8 mouse cellular contexts compared by ENCODE assay signal in the genomic region with DNA sequence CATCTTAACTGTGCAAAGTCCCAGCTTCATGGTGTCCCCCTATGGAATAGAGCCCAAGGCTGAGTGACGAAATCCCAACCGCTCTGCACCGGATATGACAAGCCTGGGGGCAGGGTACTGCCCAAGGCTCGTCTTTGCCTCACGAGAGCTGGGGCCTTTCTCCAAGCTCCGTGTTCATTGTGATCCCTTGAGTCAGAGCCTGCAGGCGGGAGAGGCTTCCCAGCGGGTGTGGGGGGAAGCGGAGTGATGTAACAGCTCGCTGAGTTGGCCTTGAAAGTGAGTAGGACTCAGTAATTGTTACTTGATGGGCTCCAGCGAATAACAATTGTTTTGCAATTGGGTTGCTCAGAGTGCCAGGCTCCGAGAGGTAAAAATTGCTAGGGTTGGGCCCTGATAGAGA. TPM values are rescaled to one million over a fixed set of nuclear protein-coding genes. Genes with fewer than 3 reads are reported as not detected.
DNase-seq lines count a peak whose midpoint lies in the region; TF ChIP-seq lines count a peak whose summit lies in the region.
"Had no signal": no experiment of that assay in that cellular context is flagged by ENCODE, and none has a peak within 500 bp of the region (broad histone marks: within the 10 kb centered on the region; RNA-seq: fewer than 3 reads in every experiment).

No protein-coding gene starts in this region.

- no peak overlapping the region for H3K4me3 ChIP-seq in testis, adult 2 months (ENCODE audit: control insufficient read depth, low read depth, low read length)
- H3K4me3 ChIP-seq in kidney, adult 2 months (ENCODE audit: insufficient read depth, low read depth, low read length), result no peak overlapping the region

- no peaks in the 10 kb centered on the region for H3K27me3 ChIP-seq in testis, adult 2 months (ENCODE audit: control insufficient read depth, insufficient read depth, low read length)
- H3K27me3 ChIP-seq in kidney, adult 2 months (replicated peaks; ENCODE audit: control insufficient read depth, insufficient read depth, low read length), result no peaks in the 10 kb centered on the region

- DNase-seq in retina, postnatal 1 day, result peak; percentile 40
- no peak for DNase-seq in retina, embryonic 14.5 days (ENCODE audit: low spot score)
- DNase-seq in adrenal gland, postnatal 10 days, result peak; percentile 88
- DNase-seq in induced T-regulatory cell, adult 2 months (ENCODE audit: low read depth), result peak; percentile 16
- no peak for DNase-seq in kidney, adult 2 months
- DNase-seq in gastrocnemius, adult 8-10 months (ENCODE audit: low spot score in 2 of 2), result no peak
- DNase-seq: cerebellum, adult 2 months had no signal

- H3K4me1 ChIP-seq in testis, adult 2 months (ENCODE audit: control insufficient read depth, insufficient read depth, low read length), result no peaks in the 10 kb centered on the region; the same call in 1 of the 2 replicates
- H3K4me1 ChIP-seq in kidney, adult 2 months (ENCODE audit: control insufficient read depth, insufficient read depth, low read length), result peaks cover 7% of the 10 kb centered on the region; the same call in 1 of the 2 replicates

- TF ChIP-seq CTCF in testis, adult 2 months (IDR thresholded peaks at IDR 0.05; ENCODE audit: control insufficient read depth, insufficient read depth, insufficient replicate concordance, low read depth, low read length), result no peak
- TF ChIP-seq CTCF in kidney, adult 2 months (conservative IDR thresholded peaks at IDR 0.05; ENCODE audit: insufficient read depth, insufficient read length, low read depth, low read length), result no peak

- TF ChIP-seq POLR2A in testis, adult 2 months (IDR thresholded peaks at IDR 0.05; ENCODE audit: control insufficient read depth, low read depth, low read length), result no peak
- no peak for TF ChIP-seq POLR2A in kidney, adult 2 months (IDR thresholded peaks at IDR 0.05; ENCODE audit: low read depth, low read length)

- no peaks in the 10 kb centered on the region for H3K36me3 ChIP-seq in testis, adult 2 months (ENCODE audit: control insufficient read depth, insufficient read depth, low read length)
- H3K36me3 ChIP-seq in kidney, adult 2 months (ENCODE audit: control insufficient read depth, insufficient read depth, low read length), result no peaks in the 10 kb centered on the region

- peak overlapping the region; percentile 25 for H3K27ac ChIP-seq in testis, adult 2 months (ENCODE audit: control insufficient read depth, insufficient read depth, low read depth, low read length)
- H3K27ac ChIP-seq in kidney, adult 2 months (ENCODE audit: insufficient read depth, low read depth, low read length), result no peak overlapping the region

- 58% methylated on average over 12 of the region's 12 CpGs for WGBS in kidney, adult 2 months

RNA-seq across cellular contexts. Expression of a gene that starts 34.4 kb away (rescaled TPM):
- total RNA-seq in adrenal gland, postnatal 10 days (2021), result 100 to 1,000 TPM; 149 to 195 TPM
- polyA plus RNA-seq in testis, adult 2 months (2012; rRNA removed), result 384 and 398 TPM in 2 replicates
- 373 and 427 TPM in 2 replicates for polyA plus RNA-seq in kidney, adult 2 months (2012; rRNA removed)
- total RNA-seq in gastrocnemius, adult 8-10 months (2022), result 100 to 1,000 TPM in 2 of 4 experiments, 10 to 100 TPM in 2; 83.7 to 236 (median 139) TPM

Comparison
In these comparisons a context has a peak if more than half of its experiments do, and no peak if none do; other contexts are left out.
1. DNase-seq: peak in retina, postnatal 1 day (single experiment), adrenal gland, postnatal 10 days (single experiment) and induced T-regulatory cell, adult 2 months (single experiment); none in retina, embryonic 14.5 days (single experiment), kidney, adult 2 months (single experiment) and gastrocnemius, adult 8-10 months (0 of 2).